Mouse (Mus musculus) retina, embryonic 14.5 days (tissue): Measurements from ENCODE around the gene Adamts3.

ENCODE experiments used
- DNase-seq: peaks from one replicate; pipeline ENCODE4 v3.0.0-alpha.2; 2015; ENCODE audit warnings: low spot score

The Adamts3 gene

GRCm38 (mm10) chr5:89709459-89709858 is 173.7 kb downstream of the Adamts3 start:
- no peak for DNase-seq

GRCm38 (mm10) chr5:89704264-89704663 is 178.9 kb downstream of the Adamts3 start:
- no peak for DNase-seq

DNA sequence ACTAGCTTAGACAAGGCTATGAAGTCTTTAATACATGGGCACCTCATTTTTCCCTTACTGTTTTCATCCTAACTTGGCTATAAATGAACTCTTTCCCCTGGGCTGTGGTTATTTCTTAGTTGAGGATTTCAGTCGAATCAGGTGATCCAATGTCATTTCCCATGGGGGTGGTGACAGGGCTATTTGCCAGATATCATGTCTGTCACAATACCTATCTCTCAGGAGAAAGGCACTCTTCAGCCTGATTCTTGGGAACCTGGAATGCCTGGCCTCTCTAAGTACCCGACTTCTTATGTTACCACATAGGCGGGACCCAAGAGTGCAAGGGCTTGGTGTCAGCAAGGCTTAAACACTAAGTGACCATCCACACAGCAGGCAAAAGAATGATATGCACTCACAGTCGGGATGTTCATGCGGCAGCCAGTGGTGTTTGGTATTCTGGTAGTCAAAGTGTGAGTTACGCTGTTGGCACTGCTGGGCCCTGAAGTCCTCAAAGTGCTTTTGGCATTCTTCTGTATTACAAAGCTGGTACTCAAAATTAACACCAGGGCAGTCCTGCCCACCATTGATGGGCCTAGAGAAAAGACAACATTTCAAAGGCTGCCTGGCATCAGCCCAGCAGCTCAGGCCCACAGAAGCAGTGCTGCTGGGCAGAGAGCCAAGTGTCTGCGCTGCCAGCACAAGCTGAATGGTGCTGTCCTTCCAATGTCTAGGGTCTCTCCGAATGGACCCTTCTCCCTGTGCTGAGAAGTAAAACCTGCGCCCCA is 181.7 kb downstream of the Adamts3 start:
- DNase-seq: no peak

DNA sequence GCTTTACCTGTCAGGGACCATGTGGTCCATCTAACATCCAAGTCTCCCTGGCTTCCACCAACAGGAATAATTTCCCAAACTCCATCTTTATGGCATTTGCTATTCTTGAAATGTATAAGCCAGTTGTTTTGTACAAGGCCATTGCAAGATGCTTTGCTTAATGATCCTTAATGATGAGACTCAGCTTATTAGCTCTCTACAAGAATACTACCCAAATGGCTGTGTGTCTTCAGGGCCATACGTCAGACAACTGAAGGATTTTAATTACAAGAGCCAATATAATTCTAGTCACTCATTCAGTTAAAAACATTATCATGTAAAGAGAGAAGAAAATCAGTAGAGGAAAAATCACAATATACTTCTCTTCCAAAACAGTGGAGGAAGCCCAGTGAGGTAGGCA is 195.3 kb downstream of the Adamts3 start:
- no peak for DNase-seq

DNA sequence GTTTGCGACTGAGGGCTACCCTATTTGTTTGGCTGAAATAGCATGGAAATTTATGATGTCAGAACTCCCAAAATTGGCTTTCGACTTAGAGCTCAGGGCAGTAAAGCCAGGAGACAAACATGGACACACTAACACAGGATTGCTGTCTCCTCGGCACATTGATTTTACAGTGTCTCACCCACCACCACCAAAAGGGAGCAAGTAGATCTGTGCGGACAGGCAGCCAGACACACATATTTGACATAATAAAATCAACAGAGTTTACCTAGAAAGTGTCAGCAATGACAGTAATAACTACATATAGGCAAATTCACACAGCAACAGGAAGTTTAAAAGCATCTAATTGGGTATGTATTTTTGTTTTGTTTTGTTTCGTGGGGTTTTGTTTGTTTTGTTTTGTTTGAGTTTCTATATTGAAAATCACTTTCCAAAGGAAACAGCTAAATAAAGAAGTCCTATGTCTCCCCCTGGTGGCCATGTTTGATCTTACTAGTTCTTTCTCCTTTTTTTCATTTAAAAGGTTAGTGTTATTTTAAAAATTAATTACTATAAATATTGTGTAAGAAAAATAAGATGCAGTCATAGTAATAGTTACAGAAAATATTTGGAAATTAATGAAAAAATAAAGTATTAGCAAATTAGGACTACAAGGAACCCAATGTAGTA is 203.1 kb downstream of the Adamts3 start:
- DNase-seq: peak; percentile 92

DNA sequence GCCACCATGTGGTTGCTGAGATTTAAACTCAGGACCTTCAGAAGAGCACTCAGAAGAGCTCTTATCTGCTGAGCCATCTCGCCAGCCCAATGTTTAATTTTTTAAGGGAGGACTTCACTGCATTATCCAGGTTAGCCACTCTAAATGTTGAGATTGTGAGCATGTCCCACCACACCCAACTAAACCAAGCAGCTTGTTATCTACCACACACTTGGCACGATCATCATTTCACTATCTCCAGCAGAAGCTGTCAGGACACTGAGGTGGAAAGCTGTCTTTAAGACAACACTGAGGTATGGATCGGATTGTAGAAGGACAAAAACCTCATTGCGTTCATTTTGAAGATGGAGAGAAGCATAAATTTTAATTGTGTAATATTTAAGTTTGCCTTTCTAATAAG is 205.0 kb downstream of the Adamts3 start:
- DNase-seq: no peak

GRCm38 (mm10) chr5:89674066-89674848 is 208.9 kb downstream of the Adamts3 start:
- peak; percentile 29 for DNase-seq

DNA sequence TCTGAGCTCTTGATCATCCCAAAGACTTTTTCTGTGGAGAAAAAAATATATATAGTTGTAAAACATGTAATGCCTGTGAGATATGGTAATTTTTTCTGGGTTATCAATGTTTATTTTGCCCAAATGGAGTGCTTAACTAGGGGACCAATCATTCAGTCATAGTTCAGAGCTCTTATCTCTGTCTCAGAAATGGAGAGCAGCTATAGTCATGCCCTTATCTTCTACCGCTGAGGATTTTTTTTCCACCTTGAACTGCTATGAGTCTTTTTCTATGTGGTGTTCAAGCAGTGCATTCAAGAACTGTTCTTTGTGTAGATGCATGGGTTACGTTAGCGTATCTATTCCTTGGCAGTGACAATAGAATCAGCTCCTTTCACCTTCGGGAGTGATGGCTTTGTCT is 210.2 kb downstream of the Adamts3 start:
- no peak for DNase-seq

DNA sequence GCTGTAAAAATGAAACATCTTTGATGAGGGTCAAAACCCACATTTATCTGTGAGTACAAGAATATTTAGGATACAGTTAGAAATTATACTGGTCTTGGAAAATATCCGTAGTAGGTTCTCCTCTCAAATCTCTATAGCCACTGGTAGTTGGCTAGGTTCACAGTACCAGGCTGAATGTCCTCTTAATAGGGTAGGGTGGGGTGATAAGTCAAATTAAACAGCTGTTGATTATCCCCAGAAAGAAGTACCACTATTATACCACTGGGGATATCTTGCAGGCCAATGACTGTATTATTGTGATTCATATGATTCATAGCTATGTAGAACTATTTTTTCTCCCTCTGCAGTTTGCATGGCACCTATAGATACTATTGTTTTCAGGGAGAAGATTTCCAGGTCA is 228.8 kb downstream of the Adamts3 start:
- no peak for DNase-seq

- DNase-seq: no peak
These were observed 229.3 kb downstream of the Adamts3 start for GRCm38 (mm10) chr5:89653862-89654261.

DNA sequence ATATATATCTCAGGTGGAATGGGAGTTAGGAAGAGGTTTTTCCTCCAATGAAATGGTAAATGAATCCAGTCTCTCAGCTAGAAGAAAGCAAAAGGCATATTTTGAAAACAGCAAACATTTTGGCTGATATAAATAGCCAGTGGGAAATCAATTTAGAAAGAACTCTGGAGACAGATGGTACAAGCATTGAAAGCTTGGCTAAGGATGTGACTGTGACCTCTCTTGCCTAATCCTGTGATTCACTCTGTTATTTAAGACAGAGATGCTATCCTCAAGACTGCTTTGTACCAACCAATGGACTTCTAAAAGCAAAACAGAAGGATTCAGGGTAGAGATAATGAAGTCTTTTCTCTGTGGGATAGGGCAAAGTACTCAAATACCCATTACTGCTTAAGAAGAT is 236.2 kb downstream of the Adamts3 start:
- DNase-seq: no peak

DNA sequence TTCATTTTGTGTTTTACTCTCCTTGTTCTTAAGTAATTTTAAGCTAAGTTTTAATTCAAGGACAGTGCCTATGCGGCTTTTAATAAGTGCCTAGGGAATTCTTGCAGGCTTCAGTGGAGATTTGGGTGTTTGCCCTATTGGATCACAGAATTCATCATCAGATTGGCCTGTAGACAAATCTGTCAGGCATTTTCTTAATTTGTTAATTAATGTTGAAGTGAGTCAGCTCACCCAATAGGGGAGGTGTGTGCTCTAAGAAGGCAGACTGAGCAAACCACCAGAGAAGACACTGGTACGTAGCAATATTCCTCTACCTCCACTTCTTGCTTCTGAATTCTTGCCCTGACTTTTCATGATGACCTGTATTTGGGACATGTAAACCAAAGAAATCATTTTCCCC is 247.7 kb downstream of the Adamts3 start:
- no peak for DNase-seq

DNA sequence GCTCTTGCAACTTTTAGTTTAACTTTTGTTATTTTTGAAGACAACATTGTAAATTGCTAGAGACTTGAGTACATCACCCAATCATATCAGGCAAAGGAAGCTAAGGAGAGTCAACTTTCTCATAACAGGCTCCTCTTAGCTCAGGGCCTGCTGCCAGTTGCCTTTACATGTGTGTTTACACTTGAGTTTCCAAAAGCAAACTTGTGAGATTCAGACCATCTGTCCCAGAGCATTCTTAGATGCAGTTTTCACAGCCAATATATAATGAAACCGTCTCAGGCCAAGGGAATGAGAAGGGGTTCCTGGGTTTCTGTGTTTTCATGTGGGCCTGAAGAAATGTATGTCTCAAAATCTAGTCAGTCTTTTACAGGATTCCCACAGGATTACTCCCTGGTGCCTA is 251.5 kb downstream of the Adamts3 start:
- DNase-seq: no peak
